ENCODE assay signal across 10 mouse cellular contexts in genomic region chr19:25407887-25408236, GRCm38 (mm10).
DNase-seq lines count a peak whose midpoint lies in the region; ATAC-seq and TF ChIP-seq lines count a peak whose summit lies in the region.
"Had no signal": no experiment of that assay in that cellular context is flagged by ENCODE, and none has a peak within 500 bp of the region (broad histone marks: within the 10 kb centered on the region; RNA-seq: fewer than 3 reads in every experiment).

No protein-coding gene starts in this region.

- ATAC-seq in hindbrain, embryonic 11.5 days (ENCODE audit: low FRiP score): no peak
- ATAC-seq in hindbrain, embryonic 15.5 days (ENCODE audit: low FRiP score, low read depth): no peak
- ATAC-seq in liver, embryonic 14.5 days (ENCODE audit: insufficient read depth): no peak

- WGBS in hindbrain, embryonic 10.5 days: 47% methylated on average over 6 of the region's 6 CpGs
- WGBS in hindbrain, embryonic 11.5 days: 39% methylated on average over 6 of the region's 6 CpGs
- WGBS in embryonic facial prominence, embryonic 10.5 days: 25% methylated on average over 6 of the region's 6 CpGs
- 51% methylated on average over 6 of the region's 6 CpGs for WGBS in hindbrain, embryonic 15.5 days
- 9% methylated on average over 6 of the region's 6 CpGs for WGBS in liver, embryonic 14.5 days (ENCODE audit: insufficient replicate concordance)

- peak overlapping the region; percentile 57; the same call in 1 of the 2 replicates for H3K4me3 ChIP-seq in hindbrain, embryonic 10.5 days
- no peak overlapping the region for H3K4me3 ChIP-seq in hindbrain, embryonic 11.5 days (ENCODE audit: low read depth, low read length)
- peak overlapping the region; percentile 62 for H3K4me3 ChIP-seq in embryonic facial prominence, embryonic 10.5 days
- H3K4me3 ChIP-seq in hindbrain, embryonic 15.5 days: no peak overlapping the region
- H3K4me3 ChIP-seq in liver, embryonic 14.5 days (ENCODE audit: insufficient read depth in 1 of 2, low read depth in 2 of 2, low read length in 2 of 2): peak overlapping the region in 1 of 2 experiments; percentile 35; a peak in 2 of 4 replicates
- H3K4me3 ChIP-seq: megakaryocyte, embryonic 14.5 days had no signal

- no peaks in the 10 kb centered on the region for H3K9me3 ChIP-seq in hindbrain, embryonic 10.5 days
- H3K9me3 ChIP-seq in hindbrain, embryonic 11.5 days (ENCODE audit: control insufficient read depth, low read length): no peaks in the 10 kb centered on the region
- no peaks in the 10 kb centered on the region for H3K9me3 ChIP-seq in embryonic facial prominence, embryonic 10.5 days
- no peaks in the 10 kb centered on the region for H3K9me3 ChIP-seq in hindbrain, embryonic 15.5 days
- H3K9me3 ChIP-seq in liver, embryonic 14.5 days (ENCODE audit: control insufficient read depth, low read length): no peaks in the 10 kb centered on the region

- H3K4me1 ChIP-seq in hindbrain, embryonic 10.5 days (replicated peaks): peaks cover 26% of the 10 kb centered on the region
- H3K4me1 ChIP-seq in hindbrain, embryonic 11.5 days (replicated peaks; ENCODE audit: control insufficient read depth, insufficient read depth, low read length): peaks cover 6% of the 10 kb centered on the region
- H3K4me1 ChIP-seq in embryonic facial prominence, embryonic 10.5 days: peaks cover 30% of the 10 kb centered on the region
- peaks cover 23% of the 10 kb centered on the region for H3K4me1 ChIP-seq in hindbrain, embryonic 15.5 days (replicated peaks)
- no peaks in the 10 kb centered on the region for H3K4me1 ChIP-seq in liver, embryonic 14.5 days (replicated peaks; ENCODE audit: control insufficient read depth in 2 of 2, insufficient read depth in 2 of 2, low read length in 1 of 2)
- H3K4me1 ChIP-seq: megakaryocyte, embryonic 14.5 days had no signal

- H3K27ac ChIP-seq in hindbrain, embryonic 10.5 days: peak overlapping the region; percentile 56; the same call in 1 of the 2 replicates
- no peak overlapping the region for H3K27ac ChIP-seq in hindbrain, embryonic 11.5 days (ENCODE audit: low read depth, low read length)
- peak overlapping the region; percentile 88 for H3K27ac ChIP-seq in embryonic facial prominence, embryonic 10.5 days (replicated peaks)
- H3K27ac ChIP-seq in hindbrain, embryonic 15.5 days (replicated peaks): no peak overlapping the region
- no peak overlapping the region for H3K27ac ChIP-seq in liver, embryonic 14.5 days

- no peak overlapping the region for H3K4me2 ChIP-seq in hindbrain, embryonic 11.5 days (replicated peaks; ENCODE audit: low read depth, low read length)
- H3K4me2 ChIP-seq in hindbrain, embryonic 15.5 days: peak overlapping the region; percentile 76
- H3K4me2 ChIP-seq in liver, embryonic 14.5 days (ENCODE audit: low read depth): peak overlapping the region; percentile 48

- DNase-seq in hindbrain, embryonic 10.5 days (ENCODE audit: low spot score): no peak
- no peak for DNase-seq in hindbrain, embryonic 11.5 days (ENCODE audit: low spot score)
- no peak for DNase-seq in embryonic facial prominence, embryonic 10.5 days (ENCODE audit: low spot score)
- DNase-seq in liver, embryonic 14.5 days (ENCODE audit: low read depth in 3 of 3, low spot score in 3 of 3): no peak
- no peak for DNase-seq in gastrocnemius, postnatal 25 days
- no peak for DNase-seq in cerebellum, adult 8-10 months
- no peak for DNase-seq in urinary bladder, postnatal 4 days (ENCODE audit: low spot score in 2 of 2)
- DNase-seq: right cerebral cortex, postnatal 14 days had no signal

- peaks cover 6% of the 10 kb centered on the region; the same call in 1 of the 2 replicates for H3K27me3 ChIP-seq in hindbrain, embryonic 10.5 days (ENCODE audit: insufficient read depth, poor library complexity, severe bottlenecking)
- peaks cover 2% of the 10 kb centered on the region; the same call in 1 of the 2 replicates for H3K27me3 ChIP-seq in hindbrain, embryonic 11.5 days (ENCODE audit: control insufficient read depth, insufficient read depth, low read length)
- H3K27me3 ChIP-seq in embryonic facial prominence, embryonic 10.5 days (replicated peaks; ENCODE audit: low read depth, poor library complexity, severe bottlenecking): 0 out of 2 replicates have a peak, but pooled peaks cover 3% of the 10 kb centered on the region
- peaks cover 10% of the 10 kb centered on the region for H3K27me3 ChIP-seq in hindbrain, embryonic 15.5 days
- H3K27me3 ChIP-seq in liver, embryonic 14.5 days (ENCODE audit: control insufficient read depth, insufficient read depth, low read length): peaks cover 15% of the 10 kb centered on the region

- H3K9ac ChIP-seq in hindbrain, embryonic 11.5 days (ENCODE audit: low read depth, low read length): no peak overlapping the region
- H3K9ac ChIP-seq in hindbrain, embryonic 15.5 days: no peak overlapping the region
- H3K9ac ChIP-seq in liver, embryonic 14.5 days (replicated peaks): no peak overlapping the region

- peaks cover 33% of the 10 kb centered on the region for H3K36me3 ChIP-seq in hindbrain, embryonic 10.5 days
- no peaks in the 10 kb centered on the region for H3K36me3 ChIP-seq in hindbrain, embryonic 11.5 days (ENCODE audit: control insufficient read depth, insufficient read depth, low read length)
- peaks cover 38% of the 10 kb centered on the region for H3K36me3 ChIP-seq in embryonic facial prominence, embryonic 10.5 days (replicated peaks)
- H3K36me3 ChIP-seq in hindbrain, embryonic 15.5 days: no peaks in the 10 kb centered on the region
- H3K36me3 ChIP-seq in liver, embryonic 14.5 days (replicated peaks; ENCODE audit: control insufficient read depth, insufficient read depth, low read depth): no peaks in the 10 kb centered on the region

- TF ChIP-seq EP300 in liver, embryonic 14.5 days (IDR thresholded peaks at IDR 0.05; ENCODE audit: low read depth): no peak

- TF ChIP-seq CTCF in liver, embryonic 14.5 days (IDR thresholded peaks at IDR 0.05; ENCODE audit: low read depth): no peak

Comparison
In these comparisons a context has a peak if more than half of its experiments do, and no peak if none do; other contexts are left out.
1. H3K27ac ChIP-seq: peak in hindbrain, embryonic 10.5 days (single experiment) and embryonic facial prominence, embryonic 10.5 days (single experiment); none in hindbrain, embryonic 11.5 days (single experiment), hindbrain, embryonic 15.5 days (single experiment) and liver, embryonic 14.5 days (single experiment).
2. H3K4me3 ChIP-seq: peak in hindbrain, embryonic 10.5 days (single experiment) and embryonic facial prominence, embryonic 10.5 days (single experiment); none in hindbrain, embryonic 11.5 days (single experiment) and hindbrain, embryonic 15.5 days (single experiment).